Mouse (Mus musculus): Measurements from ENCODE around the gene Anks1b.

Gene Anks1b

DNA sequence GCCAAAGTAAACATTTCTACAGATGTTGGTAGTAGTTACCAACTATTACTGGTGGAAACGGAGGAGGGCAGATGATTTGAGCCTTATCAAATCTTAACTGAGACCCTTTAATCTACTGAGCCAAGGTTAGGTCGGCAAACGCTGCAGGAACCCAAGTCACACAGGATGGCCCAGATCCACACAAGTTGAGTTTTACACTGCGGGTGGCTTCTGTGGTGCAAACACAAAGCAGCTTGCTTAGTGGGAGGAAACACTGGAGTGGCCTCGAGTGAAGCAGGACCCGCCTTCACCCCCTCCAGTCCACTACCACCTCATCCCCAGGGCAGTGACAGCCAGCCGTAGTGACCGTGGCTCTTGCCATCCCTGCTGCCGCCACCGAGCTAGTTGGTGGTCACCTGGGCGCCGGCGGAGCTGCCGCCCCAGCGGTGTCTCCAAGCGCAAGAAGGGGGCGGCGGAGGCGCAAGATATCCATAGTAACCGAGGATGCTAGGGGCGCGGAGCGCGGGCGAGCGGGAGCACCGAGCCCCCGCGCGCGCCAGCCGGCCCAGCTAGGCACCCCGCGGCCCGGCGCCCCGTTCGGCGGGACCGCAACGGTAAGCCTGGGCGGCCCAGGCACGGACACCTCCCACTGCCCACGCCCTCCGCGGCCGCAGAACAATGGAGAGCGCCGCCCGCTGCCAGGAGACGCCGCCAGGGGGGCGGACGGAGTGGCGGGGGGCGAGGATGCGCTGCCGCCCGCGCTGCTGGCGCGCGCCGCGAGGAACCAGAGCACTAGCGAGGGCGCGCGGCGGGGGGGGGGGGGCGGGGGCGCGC lies 955.5 kb downstream of the Anks1b start:
- no peak for DNase-seq

DNA sequence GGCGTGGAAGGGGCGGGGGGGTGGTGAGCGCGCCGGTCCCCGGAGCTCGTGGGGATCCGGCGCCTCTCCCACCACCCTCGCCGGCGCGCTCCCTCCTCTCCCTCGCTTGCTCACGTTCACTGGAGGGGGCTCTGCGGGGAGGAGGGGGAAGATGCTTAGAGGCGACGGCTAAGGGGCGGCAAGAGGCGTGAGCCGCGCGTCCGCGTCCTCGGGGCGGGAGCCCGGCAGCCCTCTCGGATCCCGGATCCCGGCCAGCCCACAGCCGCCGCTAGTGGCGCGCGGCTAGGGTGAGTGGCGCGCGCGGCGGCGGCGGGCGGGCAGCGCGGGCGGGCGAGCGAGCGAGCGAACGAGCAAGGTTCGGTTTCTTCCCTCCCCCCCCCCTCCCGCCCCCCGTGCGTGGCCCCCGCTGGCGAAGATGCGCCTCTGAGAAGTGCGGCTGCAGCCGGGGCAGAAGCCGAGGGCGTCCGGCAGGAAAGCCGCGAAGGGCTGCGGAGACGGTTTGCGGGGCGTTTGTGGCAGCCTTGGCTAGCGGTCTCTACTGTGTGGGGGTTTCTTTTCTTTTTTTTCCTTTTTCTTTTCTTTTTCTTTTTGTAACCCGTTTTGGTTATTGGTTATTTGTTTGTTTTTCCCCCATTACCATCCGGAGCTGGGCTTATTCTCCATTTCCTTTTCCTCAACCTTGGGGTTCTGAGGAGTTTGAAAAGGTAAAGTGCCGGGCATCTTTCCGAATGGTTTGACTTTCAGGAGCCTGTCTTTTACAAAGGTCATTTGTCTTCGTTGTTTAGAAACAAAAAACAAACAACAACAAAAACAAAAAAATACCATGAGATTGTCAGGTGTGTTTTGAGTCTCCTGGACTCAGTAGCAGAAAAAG lies 956.3 kb downstream of the Anks1b start:
- no peak for DNase-seq

DNA sequence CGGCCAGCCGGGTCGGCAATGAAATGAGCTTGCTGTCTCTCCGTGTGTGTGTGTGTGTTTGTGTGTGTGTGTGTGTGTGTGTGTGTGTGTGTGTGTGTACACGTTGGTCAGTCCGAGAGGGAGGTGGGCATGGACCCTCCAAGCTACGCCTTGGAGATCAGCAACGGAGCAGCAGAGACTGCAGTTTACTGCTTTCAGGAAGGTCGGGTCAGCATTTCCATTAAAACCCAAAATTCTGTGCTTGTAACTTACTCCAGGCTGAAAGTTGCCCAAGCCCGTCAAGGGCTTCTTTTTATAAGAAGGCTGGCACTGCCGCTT lies 956.9 kb downstream of the Anks1b start:
- DNase-seq = no peak

DNA sequence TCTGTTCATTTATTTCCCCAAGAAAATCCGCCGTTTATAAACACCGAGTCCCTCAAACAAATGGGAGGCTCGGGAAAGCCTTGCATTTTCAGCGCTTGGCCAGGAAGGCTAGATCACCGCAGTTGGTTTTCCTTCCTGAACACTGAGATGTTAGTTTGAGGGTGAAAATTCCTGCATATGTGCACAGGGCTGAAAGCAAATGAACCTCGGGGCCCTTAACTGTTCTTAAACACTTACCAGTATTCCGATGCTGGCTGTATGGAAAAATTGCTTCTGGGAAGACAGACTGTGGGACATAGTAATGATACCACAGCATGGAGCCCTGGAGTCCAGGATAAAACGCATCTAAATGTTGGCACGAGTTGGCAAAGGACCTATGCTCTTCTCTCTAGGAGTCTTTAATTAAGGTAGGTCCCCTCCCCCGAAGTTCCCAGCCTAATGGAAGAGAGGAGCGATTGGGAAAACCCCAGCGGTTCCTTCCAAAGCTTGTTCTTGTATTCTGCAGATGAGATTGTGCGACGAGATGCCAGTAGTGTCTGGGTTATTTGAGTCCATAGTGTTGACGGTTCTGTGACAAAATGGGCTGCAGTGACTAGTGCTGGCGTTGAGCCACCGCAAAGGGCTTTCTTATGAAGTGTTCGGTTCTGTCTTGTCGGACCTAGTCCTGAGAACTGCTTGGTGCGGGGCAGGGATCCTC lies 957.4 kb downstream of the Anks1b start:
- DNase-seq = no peak

DNA sequence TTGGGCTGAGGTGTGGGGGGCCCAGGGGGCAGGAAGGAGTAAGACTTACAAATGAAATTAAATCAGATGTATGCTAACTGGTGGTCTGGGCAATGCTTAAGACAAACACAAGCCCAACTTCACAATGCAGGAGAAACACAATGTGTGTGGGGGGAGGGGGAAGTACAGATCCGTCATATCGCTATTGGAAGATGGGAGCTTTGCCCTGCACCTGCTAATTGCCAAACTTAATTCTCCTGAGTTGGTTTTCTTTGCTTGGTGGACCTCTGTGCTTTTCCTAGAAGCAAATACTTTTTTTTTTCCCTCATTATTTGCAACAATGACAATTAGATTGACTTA lies 957.9 kb downstream of the Anks1b start:
- no peak for DNase-seq

DNA sequence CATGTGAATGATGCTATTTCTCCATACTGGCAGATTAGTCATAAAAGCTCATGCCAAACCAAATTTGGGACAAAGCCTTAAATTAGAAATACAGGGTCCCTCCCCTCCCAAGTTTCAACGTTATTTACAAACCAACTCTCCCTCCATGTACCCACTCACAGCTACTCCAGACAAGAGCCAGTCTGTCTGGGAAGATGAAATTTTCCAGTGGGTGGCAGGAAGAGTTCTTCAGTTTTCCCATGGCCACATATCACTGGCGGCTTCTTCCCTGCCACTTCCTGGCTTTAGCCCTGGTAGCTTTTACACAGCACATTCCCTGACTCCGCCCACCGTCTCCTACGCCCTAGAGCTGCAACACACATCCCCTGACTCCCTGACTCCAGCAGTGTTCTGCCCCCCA lies 961.0 kb downstream of the Anks1b start:
- no peak for DNase-seq

DNA sequence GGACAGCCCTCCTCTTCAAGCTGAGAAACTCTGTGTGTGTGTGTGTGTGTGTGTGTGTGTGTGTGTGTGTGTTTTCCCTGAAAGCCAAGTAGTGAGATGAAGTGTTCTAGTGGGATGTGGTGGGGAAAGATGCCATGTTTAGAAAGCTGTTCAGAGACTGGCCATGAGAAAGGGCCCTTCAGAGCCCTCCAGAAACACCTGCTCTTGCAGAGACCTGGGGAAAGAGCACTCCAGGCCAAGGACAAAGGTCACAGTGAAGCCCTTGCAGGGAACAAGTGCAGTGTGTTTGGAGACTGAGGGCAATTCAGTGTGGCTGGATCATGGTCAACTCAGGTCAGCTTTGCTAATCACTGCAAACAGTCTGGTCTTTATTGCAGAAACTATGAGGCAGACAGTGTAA lies 961.9 kb downstream of the Anks1b start:
- peak; percentile 3 for DNase-seq

DNA sequence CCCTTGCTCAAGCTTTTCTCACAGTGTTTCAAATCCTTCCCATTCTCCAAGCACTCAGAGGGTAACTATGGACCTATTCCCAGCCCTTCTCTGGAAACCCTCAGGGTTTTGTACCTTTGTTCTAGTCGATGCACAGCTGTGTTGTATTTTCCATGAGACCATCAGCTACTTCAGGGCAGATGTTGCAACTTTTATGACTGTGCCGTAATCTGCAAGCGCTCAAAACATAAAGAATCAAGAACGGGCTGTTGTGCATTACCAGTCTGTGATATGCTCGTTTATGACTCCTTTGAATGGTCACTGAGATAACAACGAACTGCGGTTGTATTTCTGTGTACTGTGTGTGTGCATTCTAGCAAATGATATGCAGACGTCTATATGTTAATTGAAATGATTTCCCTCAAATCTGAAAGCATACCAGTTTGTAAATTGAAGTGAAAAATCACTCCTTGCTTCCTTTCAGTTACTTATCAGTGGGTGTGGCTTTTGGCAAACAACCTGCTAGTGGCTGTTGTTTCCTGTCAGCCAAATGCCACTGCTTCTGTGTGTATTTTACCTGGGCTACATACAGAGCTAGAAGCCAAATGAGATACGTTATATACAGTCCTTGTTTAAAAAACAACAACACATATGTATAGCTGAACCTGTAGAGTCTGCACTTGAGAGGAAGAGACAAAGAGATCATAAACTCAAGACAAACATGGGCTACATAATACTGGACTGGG lies 966.5 kb downstream of the Anks1b start:
- DNase-seq = no peak

DNA sequence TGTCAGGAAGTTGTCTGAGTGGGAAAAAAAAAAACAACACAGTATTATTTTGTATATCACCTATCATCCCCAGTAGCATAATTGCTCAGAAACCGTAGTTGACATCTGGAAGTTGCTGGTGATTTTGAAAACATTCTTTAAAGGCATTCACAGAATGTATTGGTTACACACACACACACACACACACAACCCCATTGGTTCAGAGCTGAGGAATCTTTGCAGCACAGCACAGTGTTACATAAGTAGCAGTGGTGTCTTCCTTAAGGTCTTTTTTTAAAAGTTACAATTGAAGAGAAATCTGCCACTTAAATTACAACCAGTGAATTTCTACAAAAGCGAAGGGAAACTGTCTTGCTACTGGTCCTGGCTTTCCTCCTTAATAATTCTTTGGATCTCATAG lies 969.1 kb downstream of the Anks1b start:
- DNase-seq = no peak

DNA sequence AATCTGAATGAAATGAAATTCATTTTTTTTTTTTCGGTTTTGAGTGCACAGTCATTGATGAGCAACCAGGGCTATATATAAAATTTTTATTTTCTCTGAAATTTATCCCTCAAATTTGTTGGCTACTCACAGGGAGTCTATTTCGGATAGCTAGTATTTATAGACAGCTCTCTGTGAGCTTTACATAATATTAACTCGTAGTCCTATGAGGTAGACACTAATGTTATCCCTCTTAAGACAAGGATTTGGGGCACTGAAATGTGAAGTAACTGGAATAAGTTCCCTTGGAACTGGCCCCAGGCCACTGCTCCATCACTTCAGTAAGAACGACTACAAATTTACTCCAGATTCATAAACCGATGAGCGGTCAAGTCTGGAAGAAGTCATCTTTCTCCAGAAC lies 977.8 kb downstream of the Anks1b start:
- no peak for DNase-seq

DNA sequence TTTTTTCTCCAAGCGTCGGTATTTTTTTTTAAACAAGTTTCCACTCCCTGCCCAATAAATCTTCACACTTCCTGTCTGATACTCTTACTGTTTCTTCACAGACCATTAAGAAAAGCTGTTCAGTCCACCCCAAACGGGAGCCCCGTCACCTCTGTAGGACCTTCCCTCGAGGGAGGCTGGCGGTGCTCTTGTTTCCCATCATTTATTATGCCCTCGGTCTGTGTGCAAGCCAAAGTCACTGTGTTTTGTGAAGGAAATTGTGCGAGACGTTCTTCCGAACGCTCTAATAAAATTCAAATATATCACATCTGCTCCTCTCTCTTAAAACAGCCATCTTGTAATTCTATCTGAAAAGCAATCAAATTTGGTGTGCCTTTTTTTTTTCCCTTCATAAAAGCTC lies 978.7 kb downstream of the Anks1b start:
- DNase-seq = no peak

DNA sequence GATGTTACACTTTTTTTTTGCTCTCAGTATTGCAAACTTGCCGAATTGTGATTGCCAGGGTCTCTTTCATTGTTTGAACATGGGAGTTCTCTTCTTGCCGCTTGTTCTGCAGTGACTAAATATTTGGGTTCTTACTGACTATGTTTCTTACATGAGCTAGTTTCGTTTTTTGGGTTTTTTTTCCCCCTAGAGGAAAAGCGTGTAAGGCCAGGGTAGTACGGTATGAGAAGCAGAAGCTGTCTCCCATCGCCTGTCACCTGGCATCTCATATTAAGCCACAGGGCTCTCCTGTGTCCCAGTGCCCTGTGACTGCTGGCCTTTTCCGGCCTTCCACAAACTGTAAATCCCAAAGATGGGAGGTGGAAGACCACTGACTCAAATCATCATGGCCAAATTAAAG lies 979.1 kb downstream of the Anks1b start:
- no peak for DNase-seq

DNA sequence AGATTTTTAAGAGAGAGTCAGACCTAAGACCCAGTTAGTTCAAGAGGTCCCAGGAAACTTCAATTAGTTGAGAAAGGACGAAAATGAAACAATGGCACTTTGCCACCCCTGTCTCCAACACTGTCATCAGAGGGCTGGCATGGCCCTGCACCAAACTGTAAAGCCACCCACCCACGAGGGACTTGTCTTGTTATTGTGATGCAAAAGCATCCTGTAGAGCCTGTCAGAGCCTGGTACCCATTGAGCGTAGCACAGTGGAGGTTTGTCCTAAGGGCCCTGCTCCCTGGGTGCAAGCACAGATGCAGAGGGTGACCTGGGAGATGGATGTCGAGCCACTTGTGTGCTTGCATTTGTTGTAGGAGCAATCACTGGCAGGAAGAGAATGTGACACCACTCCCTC lies 983.4 kb downstream of the Anks1b start:
- no peak for DNase-seq

DNA sequence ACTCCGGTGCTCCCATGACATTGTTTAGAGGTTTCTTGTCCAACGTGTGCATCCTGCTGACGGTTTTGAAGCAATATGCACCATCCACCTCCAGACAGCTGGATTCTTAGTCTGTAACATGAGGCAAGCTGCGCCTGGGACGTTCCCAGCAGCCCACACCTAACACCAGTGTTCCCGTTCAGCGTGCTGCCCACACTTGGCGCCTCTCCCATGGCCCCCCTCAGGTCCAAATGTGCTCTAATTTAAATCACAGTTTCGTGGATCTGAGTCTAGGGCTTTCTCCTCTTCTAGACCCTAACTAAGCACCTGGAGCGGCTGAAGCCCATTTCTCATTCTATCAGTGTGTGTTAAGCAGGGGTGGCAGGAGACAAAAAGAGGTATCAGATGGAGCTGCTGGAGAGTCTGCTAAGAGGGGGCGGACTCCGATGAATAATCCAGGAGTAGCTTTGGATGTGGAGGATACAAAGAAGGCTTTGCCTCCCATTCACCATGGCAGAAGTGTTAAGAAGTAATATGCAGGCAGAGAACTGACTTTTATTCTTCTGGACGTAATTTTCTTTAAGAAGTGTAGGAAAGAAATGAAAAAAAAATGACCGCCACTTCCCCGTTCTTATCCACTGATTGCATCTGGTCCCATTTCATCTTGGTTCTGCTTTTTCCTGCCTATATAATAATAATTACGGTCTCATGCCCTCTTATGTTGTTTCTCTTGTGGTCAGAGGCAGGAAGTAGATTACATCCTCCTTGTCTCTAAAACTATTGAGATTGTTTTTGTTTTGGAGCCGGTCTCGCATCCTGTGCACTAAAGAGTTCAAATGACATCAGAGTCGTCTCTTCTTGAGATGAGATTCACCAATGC lies 986.6 kb downstream of the Anks1b start:
- DNase-seq = no peak

DNA sequence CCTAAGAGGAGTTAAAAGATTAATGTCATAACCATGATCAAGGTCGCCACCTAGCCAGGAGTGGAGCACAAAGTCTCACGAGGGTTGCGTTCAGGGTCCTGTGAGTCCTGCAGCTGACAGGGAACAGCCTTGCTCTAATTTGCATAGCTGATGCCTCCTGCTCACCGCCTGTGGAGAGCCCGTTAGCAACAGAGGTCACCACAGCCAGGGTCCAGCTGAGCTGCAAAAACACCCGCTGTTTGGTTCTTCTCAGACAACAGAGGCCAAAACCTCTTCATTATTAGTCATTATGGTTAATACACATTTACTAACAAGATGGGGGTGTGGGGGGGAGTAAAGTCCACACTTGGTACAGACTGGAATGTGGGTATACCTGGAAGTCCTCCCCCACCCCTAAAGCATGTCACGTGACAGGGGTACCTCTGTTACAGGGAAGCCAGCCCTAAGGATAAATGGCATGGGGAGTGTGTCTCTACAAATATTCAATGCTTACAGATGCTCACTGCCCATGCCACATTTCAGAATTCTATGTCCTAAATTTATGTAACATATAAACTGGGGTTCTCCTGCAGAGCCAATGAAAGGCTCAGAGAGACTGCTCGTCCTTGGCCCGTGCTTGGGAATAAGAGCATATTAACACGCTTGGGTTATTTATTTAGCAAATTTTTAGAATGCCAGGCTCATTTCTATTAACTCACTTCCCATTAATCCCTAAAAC lies 990.7 kb downstream of the Anks1b start:
- DNase-seq = peak; percentile 77

DNA sequence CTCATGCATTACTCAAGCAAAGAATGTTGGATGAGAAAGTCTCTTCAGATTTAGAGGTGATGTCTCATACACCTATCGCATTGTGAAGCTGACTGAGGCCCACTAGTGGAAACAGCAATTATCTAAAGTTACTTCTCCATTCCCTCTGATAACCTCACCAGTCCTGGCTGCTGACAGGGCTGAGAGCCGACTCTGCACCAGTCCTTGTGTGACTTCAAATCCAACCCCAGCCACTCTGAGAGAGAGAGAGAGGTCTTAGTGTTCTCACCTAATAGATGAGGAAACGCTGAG lies 991.2 kb downstream of the Anks1b start:
- DNase-seq = no peak

DNA sequence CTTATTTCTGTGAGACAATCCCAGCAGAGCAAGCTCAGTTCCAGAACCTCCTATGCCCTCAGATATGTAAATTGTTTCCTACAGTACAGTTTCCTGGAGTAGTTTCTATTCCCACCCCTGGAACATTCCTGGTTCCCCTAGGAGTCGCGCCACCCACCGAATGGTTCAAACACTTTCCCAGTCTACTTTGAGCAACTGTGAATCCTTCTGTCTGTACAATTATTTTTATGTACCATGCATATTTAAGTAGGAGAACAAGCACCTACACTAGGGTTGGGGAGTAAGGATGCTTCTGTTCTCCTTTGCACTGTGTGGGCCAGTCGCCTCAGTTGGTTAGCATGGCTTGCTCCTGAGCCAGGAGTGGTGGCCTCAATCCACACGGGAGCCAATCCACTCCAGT lies 999.9 kb downstream of the Anks1b start:
- no peak for DNase-seq

DNA sequence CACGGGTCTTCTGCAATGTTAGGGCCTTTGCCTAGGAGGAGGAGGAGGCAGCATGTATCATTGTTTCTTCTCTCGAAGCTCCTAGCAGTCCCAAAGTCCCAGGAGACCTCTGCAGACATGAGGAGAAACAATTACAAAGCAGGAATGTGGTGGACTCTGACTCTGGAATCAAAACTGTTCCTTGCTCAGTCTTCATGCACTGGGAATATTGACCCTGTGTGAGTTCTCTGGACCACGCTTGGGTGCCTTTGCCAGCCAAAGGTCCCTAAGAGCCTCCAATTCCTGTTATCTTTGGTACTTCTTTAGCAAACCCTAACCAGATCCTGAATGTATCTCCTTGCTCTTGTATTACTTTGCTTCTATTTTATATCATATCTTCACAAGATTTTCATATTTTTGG lies 1000.9 kb downstream of the Anks1b start:
- peak; percentile 59 for DNase-seq

DNA sequence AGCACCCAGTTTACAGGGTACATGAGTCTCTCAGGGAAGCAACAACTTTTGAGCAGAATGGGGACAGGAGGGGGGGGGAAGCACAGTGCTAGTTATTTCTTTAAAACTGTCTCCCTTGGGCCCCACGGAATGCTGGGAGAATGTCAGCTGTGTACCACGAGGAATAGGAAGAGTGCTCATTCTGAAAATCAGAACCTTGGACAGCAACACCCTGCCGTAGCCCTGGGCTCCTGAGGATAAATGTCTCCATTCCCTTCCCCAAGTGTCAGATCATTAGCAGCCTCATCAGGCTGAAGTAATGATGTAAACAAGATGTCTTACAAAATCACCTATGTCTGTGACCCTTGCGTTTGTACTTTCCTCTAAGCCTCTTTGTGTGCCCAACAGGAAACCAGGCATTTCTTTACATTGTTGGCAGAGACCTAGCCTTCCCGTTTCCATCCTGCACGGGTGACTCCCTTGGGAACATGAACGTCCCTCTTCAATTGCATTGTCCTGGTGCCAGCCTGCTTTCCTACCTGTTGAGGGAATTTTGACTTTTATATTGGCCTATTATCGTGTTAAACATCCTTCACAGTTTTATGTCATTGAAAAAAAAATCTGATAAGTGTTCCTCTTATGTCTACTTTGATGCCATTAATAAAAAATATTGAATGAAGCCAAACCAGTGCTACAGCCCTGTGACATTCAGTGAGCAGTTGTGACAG lies 1007.7 kb downstream of the Anks1b start:
- DNase-seq = no peak

DNA sequence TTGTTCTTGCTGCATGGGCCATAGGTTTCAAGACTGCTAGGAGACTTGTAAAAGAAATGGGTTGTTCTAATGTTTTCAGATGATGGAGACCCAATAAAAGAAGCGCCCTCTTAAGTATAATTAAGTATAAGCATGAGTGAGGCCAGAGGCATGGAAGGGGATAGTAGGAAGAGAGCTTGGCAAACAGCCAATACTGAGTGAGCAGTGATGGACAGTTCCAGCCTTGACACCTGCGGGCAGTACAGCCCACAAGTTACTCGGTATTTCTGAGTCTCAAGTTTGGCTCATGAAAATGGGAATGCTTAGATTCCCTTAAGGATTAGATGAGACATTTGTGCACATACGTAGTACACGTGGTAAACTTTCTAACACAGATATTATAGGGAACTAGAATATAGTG lies 1016.3 kb downstream of the Anks1b start:
- DNase-seq = no peak

DNA sequence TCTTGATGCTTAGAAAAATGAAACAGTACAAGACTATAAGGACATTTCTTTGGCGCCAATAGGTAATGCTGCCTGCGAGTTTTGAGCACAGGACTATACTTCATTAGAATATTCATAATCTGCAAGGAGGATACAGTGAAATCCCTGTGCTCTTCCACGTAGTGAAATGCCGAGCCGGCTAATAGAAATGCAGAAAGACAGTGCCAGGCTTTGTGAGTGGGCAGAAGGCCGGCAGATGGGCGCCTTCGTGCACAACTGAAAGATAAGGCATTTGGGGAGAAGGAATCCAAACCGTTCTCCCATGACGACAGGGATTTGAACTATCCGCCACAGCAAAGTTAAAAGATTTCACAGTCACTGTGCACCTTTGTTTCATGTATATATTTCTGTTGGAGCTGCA lies 1019.4 kb downstream of the Anks1b start:
- no peak for DNase-seq

All from kidney, adult 9 months (tissue).